Mouse (Mus musculus) monocyte, adult 59 days (primary cell): ENCODE measurements around the gene Lin52. TPM values are rescaled to one million over a fixed set of nuclear protein-coding genes. Genes with fewer than 3 reads are reported as not detected.

Experiments used
- total RNA-seq, 2 experiments: library from RNA; stranded (reverse); gene quantifications; one replicate each; pipeline ENCODE4 v1.2.4; 2023

The Lin52 gene
- 10 to 100 TPM in 1 of 2 experiments, 1 to 10 TPM in 1; 8.3 to 10.5 TPM for total RNA-seq

GRCm38 (mm10) chr12:84450718-84451646 lies at the start of gene Lin52, which contains the start of gene Aldh6a1:
TSS of gene Lin52 (plus strand) at chr12:84451422.
TSS of gene Aldh6a1 (minus strand) at chr12:84451004.

GRCm38 (mm10) chr12:84408819-84409507 lies 42.3 kb upstream of the Lin52 start, which contains the start of the genes Entpd5 and Bbof1:
TSS of gene Entpd5 (minus strand) at chr12:84409029.
TSS of gene Bbof1 (plus strand) at chr12:84409071.

GRCm38 (mm10) chr12:84416834-84417604 lies 34.2 kb upstream of the Lin52 start, which contains the start of gene Rnf113a2:
TSS of gene Rnf113a2 (plus strand) at chr12:84417196.

GRCm38 (mm10) chr12:84569336-84569970 lies 118.2 kb downstream of the Lin52 start, which contains the start of gene Vsx2:
TSS of gene Vsx2 (plus strand) at chr12:84569762.

Other genes with a start within 250 kb of the Lin52 start
- 100 to 1,000 TPM in 1 of 2 experiments, 10 to 100 TPM in 1; 93.3 to 105 TPM for gene Elmsan1, start 232.5 kb upstream of the Lin52 start, total RNA-seq
- gene Ptgr2, start 166.2 kb upstream of the Lin52 start, total RNA-seq = 10 to 100 TPM; 18.1 to 18.3 TPM
- 10 to 100 TPM; 30.7 to 34.7 TPM for gene Zfp410, start 134.6 kb upstream of the Lin52 start, total RNA-seq
- gene Coq6, start 89.8 kb upstream of the Lin52 start, total RNA-seq = 1 to 10 TPM; 9.4 TPM
- 1 to 10 TPM in 1 of 2 experiments, under 1 TPM in 1; 0.49 to 1.1 TPM for gene Fam161b, start 89.6 kb upstream of the Lin52 start, total RNA-seq
- 1 to 10 TPM; 5.5 to 5.7 TPM for gene Entpd5, start 42.4 kb upstream of the Lin52 start, total RNA-seq
- under 1 TPM in 1 of 2 experiments, not detected in 1; 0.26 TPM for gene Bbof1, start 42.4 kb upstream of the Lin52 start, total RNA-seq
- gene Rnf113a2, start 34.2 kb upstream of the Lin52 start, total RNA-seq = 10 to 100 TPM; 27.7 to 29.6 TPM
- 1 to 10 TPM; 6.7 TPM for gene Aldh6a1, start 418 bp upstream of the Lin52 start, total RNA-seq
- gene Vsx2, start 118.3 kb downstream of the Lin52 start, total RNA-seq = not detected
- 10 to 100 TPM; 12.7 to 12.8 TPM for gene Abcd4, start 166.0 kb downstream of the Lin52 start, total RNA-seq
- gene Vrtn, start 189.6 kb downstream of the Lin52 start, total RNA-seq = not detected
- gene Syndig1l, start 247.4 kb downstream of the Lin52 start, total RNA-seq = not detected